Mouse (Mus musculus) lung, postnatal 0 days (tissue): ENCODE data around the gene Fhdc1.

Experiments
- CTCF ChIP-seq: IDR thresholded peaks from 2 replicates; pipeline ENCODE4 v1.5.1; 2016; ENCODE audit warnings: antibody characterized with exemption, mild to moderate bottlenecking
- EP300 ChIP-seq: IDR thresholded peaks from 2 replicates; pipeline ENCODE4 v1.6.1; 2016; ENCODE audit warnings: antibody characterized with exemption, mild to moderate bottlenecking, control low read depth

DNA sequence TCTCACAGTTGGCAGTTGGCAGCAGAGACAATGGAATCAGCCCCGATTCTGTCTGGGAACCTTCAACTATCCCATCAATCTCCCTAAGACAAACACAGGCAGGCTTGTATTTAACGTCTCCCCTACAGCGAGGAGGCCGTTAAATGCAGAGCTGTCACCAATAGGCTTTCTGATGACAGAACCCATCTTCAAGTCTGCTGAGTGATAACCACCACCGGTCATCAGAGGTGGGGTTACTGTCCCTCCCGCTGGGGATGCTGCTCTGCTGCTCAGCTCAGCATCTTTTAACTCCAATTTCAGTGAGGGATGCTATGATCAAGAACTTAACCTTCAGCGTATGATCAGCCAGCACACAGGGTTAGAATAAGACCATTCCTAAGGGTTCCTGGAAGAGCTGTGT is 2.0 kb downstream of the Fhdc1 start:
- no peak for TF ChIP-seq CTCF
- TF ChIP-seq EP300 = no peak
